Mouse (Mus musculus) adrenal gland, postnatal 10 days (tissue): ENCODE measurements around the gene Kdelc2. TPM values are rescaled to one million over a fixed set of nuclear protein-coding genes. Genes with fewer than 3 reads are reported as not detected.

Experiments used
- microRNA-seq: library from miRNA; unstranded; fragments of <30 nt; microRNA quantifications from one replicate; pipeline ENCODE4 v1.2.0, GENCODE M21; 2021
- total RNA-seq, 2 experiments: library from RNA; stranded (reverse); gene quantifications; 2 replicates each; pipeline ENCODE4 v1.2.3; 2021

Kdelc2 gene
- total RNA-seq, 2 experiments from 2014 or later, result 14.5 to 15.6 TPM

Small RNAs within 50 kb of the gene (microRNA-seq; reads per million reads assigned to microRNA genes)
- not detected for gene Mir130c

Other genes with a start within 250 kb of the Kdelc2 start
- 10 to 100 TPM; 17.9 to 20.4 TPM for gene Ddx10, start 136.0 kb upstream of the Kdelc2 start, total RNA-seq
- 1 to 10 TPM in 1 of 2 experiments, under 1 TPM in 1; 0.70 to 1.1 TPM for gene Exph5, start 82.4 kb upstream of the Kdelc2 start, total RNA-seq
- gene 4930550C14Rik, start 18.3 kb downstream of the Kdelc2 start, total RNA-seq, result 1 to 10 TPM; 1.6 to 2.0 TPM
- gene Atm, start 152.7 kb downstream of the Kdelc2 start, total RNA-seq, result 10 to 100 TPM; 12.5 to 17.4 TPM
- 10 to 100 TPM; 13.2 to 16.0 TPM for gene Npat, start 153.0 kb downstream of the Kdelc2 start, total RNA-seq
- 100 to 1,000 TPM; 371 to 403 TPM for gene Acat1, start 226.4 kb downstream of the Kdelc2 start, total RNA-seq